Mouse (Mus musculus) ES-Bruce4 (cell line): ENCODE data around the gene Als2cl. TPM values are rescaled to one million over a fixed set of nuclear protein-coding genes. Genes with fewer than 3 reads are reported as not detected.

Experiments used
- H3K27ac ChIP-seq: 2 replicates; pipeline ENCODE4 v1.5.1; 2012; ENCODE audit warnings: low read length, inconsistent platforms; ENCODE audit not compliant: insufficient read depth
- H3K27me3 ChIP-seq: 2 replicates; pipeline ENCODE4 v1.6.1; 2012; ENCODE audit warnings: mild to moderate bottlenecking, low read length, inconsistent platforms; ENCODE audit not compliant: control insufficient read depth, poor library complexity, insufficient read depth, severe bottlenecking
- H3K36me3 ChIP-seq: 2 replicates; pipeline ENCODE4 v1.6.1; 2012; ENCODE audit warnings: inconsistent platforms, mild to moderate bottlenecking, low read length, moderate library complexity; ENCODE audit not compliant: control insufficient read depth, poor library complexity, insufficient read depth, severe bottlenecking
- H3K4me1 ChIP-seq: one replicate; pipeline ENCODE4 v1.8.1; 2011; ENCODE audit warnings: low read length; ENCODE audit not compliant: control insufficient read depth, insufficient read depth
- H3K4me3 ChIP-seq: 2 replicates; pipeline ENCODE4 v1.5.1; 2011; ENCODE audit warnings: low read depth, mild to moderate bottlenecking, low read length
- H3K9ac ChIP-seq: 2 replicates; pipeline ENCODE4 v1.6.1; 2012; ENCODE audit warnings: low read depth, mild to moderate bottlenecking, inconsistent platforms; ENCODE audit not compliant: poor library complexity, severe bottlenecking
- H3K9me3 ChIP-seq: replicated peaks from 2 replicates; pipeline ENCODE4 v1.6.1; 2012; ENCODE audit warnings: mild to moderate bottlenecking, low read length, inconsistent platforms; ENCODE audit not compliant: control insufficient read depth, poor library complexity, insufficient read depth, severe bottlenecking
- CTCF ChIP-seq: IDR thresholded peaks from one replicate; pipeline ENCODE4 v1.8.1; 2011; ENCODE audit warnings: low read depth, low read length
- EP300 ChIP-seq: IDR thresholded peaks from 2 replicates; pipeline ENCODE4 v1.6.1; 2011; ENCODE audit warnings: low read depth, low read length; ENCODE audit not compliant: insufficient read depth
- POLR2A ChIP-seq: IDR thresholded peaks from one replicate; pipeline ENCODE4 v1.8.1; 2011; ENCODE audit warnings: low read length; ENCODE audit not compliant: insufficient read depth
- polyA plus RNA-seq: library from polyadenylated mRNA; stranded (reverse); fragments of >200 nt; gene quantifications from 2 replicates; pipeline ENCODE4 v1.2.4, GENCODE M21; 2011; ENCODE audit warnings: low read depth; ENCODE audit not compliant: missing spikeins, insufficient read depth, insufficient read length

Als2cl gene
- polyA plus RNA-seq, 1 experiment, result 18.1 TPM

GRCm38 (mm10) chr9:110902271-110902670 lies 22.6 kb downstream of the Als2cl start:
- no peaks in the 10 kb centered on the region for H3K4me1 ChIP-seq
- TF ChIP-seq POLR2A, result no peak
- TF ChIP-seq EP300, result no peak
- no peak for TF ChIP-seq CTCF
- H3K4me3 ChIP-seq, result no peak overlapping the region
- H3K27ac ChIP-seq, result no peak overlapping the region
- H3K9me3 ChIP-seq, result peaks cover 2% of the 10 kb centered on the region; the same call in 1 of the 2 replicates
- H3K27me3 ChIP-seq, result no peaks in the 10 kb centered on the region
- no peak overlapping the region for H3K9ac ChIP-seq
- no peaks in the 10 kb centered on the region for H3K36me3 ChIP-seq

- H3K9ac ChIP-seq, result no peak overlapping the region
- peaks cover 2% of the 10 kb centered on the region; the same call in 1 of the 2 replicates for H3K9me3 ChIP-seq
- H3K4me1 ChIP-seq, result no peaks in the 10 kb centered on the region
- H3K36me3 ChIP-seq, result no peaks in the 10 kb centered on the region
- H3K27me3 ChIP-seq, result no peaks in the 10 kb centered on the region
- H3K27ac ChIP-seq, result no peak overlapping the region
- no peak overlapping the region for H3K4me3 ChIP-seq
- no peak for TF ChIP-seq POLR2A
- TF ChIP-seq CTCF, result no peak
- TF ChIP-seq EP300, result no peak
Observed at GRCm38 (mm10) chr9:110907201-110907837, 27.6 kb downstream of the Als2cl start.

GRCm38 (mm10) chr9:110907838-110908630 lies 28.4 kb downstream of the Als2cl start:
- Histone ChIP-seq H3K9ac (no peak overlapping the region), H3K36me3 (no peaks in the 10 kb centered on the region), H3K27ac (no peak overlapping the region), H3K27me3 (no peaks in the 10 kb centered on the region), H3K4me1 (no peaks in the 10 kb centered on the region), H3K9me3 (peaks cover 2% of the 10 kb centered on the region; the same call in 1 of the 2 replicates), H3K4me3 (no peak overlapping the region)
- TF ChIP-seq POLR2A (no peak), CTCF (no peak)

- Histone ChIP-seq H3K9me3 (peaks cover 2% of the 10 kb centered on the region; the same call in 1 of the 2 replicates), H3K27me3 (no peaks in the 10 kb centered on the region), H3K4me3 (no peak overlapping the region), H3K4me1 (no peaks in the 10 kb centered on the region), H3K27ac (no peak overlapping the region), H3K9ac (no peak overlapping the region), H3K36me3 (no peaks in the 10 kb centered on the region)
- TF ChIP-seq CTCF (no peak), POLR2A (no peak), EP300 (no peak)
Observed at GRCm38 (mm10) chr9:110908631-110909016, 29.0 kb downstream of the Als2cl start.

GRCm38 (mm10) chr9:110909371-110909967 lies 29.8 kb downstream of the Als2cl start:
- H3K9ac ChIP-seq, result no peak overlapping the region
- no peak overlapping the region for H3K4me3 ChIP-seq
- H3K27ac ChIP-seq, result no peak overlapping the region
- H3K36me3 ChIP-seq, result no peaks in the 10 kb centered on the region
- H3K4me1 ChIP-seq, result no peaks in the 10 kb centered on the region
- no peaks in the 10 kb centered on the region for H3K27me3 ChIP-seq
- TF ChIP-seq CTCF, result no peak
- H3K9me3 ChIP-seq, result peaks cover 2% of the 10 kb centered on the region; the same call in 1 of the 2 replicates
